Mouse (Mus musculus) hindbrain, embryonic 10.5 days (tissue): ENCODE data around the gene Top1. TPM values are rescaled to one million over a fixed set of nuclear protein-coding genes. Genes with fewer than 3 reads are reported as not detected.

Source experiments
- DNase-seq: peaks from one replicate; pipeline ENCODE4 v3.0.0-alpha.2; 2017; ENCODE audit warnings: low spot score
- H3K27ac ChIP-seq: fragments of 300-500 bp; sonication (generic); 2 replicates; pipeline ENCODE4 v1.5.1; 2016; ENCODE audit warnings: mild to moderate bottlenecking, moderate library complexity
- H3K27me3 ChIP-seq: fragments of 300-500 bp; sonication (generic); 2 replicates; pipeline ENCODE4 v1.6.1; 2016; ENCODE audit warnings: mild to moderate bottlenecking; ENCODE audit not compliant: poor library complexity, insufficient read depth, severe bottlenecking
- H3K36me3 ChIP-seq: fragments of 300-500 bp; sonication (generic); 2 replicates; pipeline ENCODE4 v1.6.1; 2016; ENCODE audit warnings: mild to moderate bottlenecking, moderate library complexity
- H3K4me1 ChIP-seq: fragments of 300-500 bp; sonication (generic); replicated peaks from 2 replicates; pipeline ENCODE4 v1.6.1; 2016; ENCODE audit warnings: mild to moderate bottlenecking
- H3K4me3 ChIP-seq: fragments of 300-500 bp; sonication (generic); 2 replicates; pipeline ENCODE4 v1.5.1; 2016; ENCODE audit warnings: mild to moderate bottlenecking, moderate library complexity
- H3K9me3 ChIP-seq: fragments of 300-500 bp; sonication (generic); 2 replicates; pipeline ENCODE4 v1.6.1; 2016; ENCODE audit warnings: mild to moderate bottlenecking, moderate library complexity
- WGBS: fragments of 180-500 bp; shearing (Covaris S2); methylation state at CpG from one replicate; pipeline ENCODE4 v1.1.7; 2016; 5-methylcytosine and 5-hydroxymethylcytosine counted together
- polyA plus RNA-seq: library from polyadenylated mRNA; unstranded; fragments of >200 nt; fragmentation: Nextera tagmentation; extraction: Ambion mirVana; gene quantifications from 2 replicates; pipeline ENCODE4 v1.2.1, GENCODE M21; 2016

Top1 gene
- polyA plus RNA-seq, 1 experiment from 2014 or later = 79.4 TPM

DNA sequence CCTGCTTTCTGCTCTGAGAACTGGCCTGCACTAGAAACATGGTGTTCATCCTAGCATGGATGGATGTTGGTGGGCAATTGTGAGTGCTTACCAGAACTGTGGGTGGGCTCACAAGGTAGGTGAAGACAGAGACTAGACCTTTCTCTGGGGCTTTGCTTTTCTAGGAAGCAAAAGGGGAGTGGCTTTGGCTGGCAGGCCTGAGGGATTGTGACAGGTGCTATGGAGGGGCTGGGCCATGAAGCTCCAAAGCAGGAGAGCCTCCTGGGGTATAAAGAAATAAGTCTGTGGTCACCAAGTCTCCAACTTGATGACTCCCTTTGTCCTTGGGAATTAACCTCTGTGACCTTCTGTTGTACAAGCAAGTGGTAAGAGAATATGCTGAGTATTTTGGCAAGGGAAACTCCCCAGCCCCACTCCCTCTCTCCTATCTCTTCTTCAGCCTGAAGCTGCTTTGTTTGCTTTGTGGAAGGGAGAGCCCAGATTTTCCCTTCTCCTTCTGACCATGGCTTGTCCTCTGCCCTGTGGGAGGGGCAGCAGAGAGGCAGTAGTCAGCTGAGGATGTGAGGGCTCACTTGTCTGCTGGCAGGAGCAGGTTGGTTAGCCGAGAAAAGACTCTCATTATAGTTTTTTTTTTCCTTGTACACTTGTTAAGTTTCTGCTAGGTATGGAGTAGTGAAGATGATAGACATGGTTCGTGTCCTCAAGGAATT lies 94.1 kb downstream of the Top1 start:
- no peaks in the 10 kb centered on the region for H3K9me3 ChIP-seq
- no peak overlapping the region for H3K4me3 ChIP-seq
- 57% methylated on average over 2 of the region's 2 CpGs for WGBS
- H3K27ac ChIP-seq = peak overlapping the region; percentile 26; the same call in 1 of the 2 replicates
- peaks cover 61% of the 10 kb centered on the region for H3K4me1 ChIP-seq
- DNase-seq = no peak
- H3K36me3 ChIP-seq = peaks cover 83% of the 10 kb centered on the region
- H3K27me3 ChIP-seq = no peaks in the 10 kb centered on the region

DNA sequence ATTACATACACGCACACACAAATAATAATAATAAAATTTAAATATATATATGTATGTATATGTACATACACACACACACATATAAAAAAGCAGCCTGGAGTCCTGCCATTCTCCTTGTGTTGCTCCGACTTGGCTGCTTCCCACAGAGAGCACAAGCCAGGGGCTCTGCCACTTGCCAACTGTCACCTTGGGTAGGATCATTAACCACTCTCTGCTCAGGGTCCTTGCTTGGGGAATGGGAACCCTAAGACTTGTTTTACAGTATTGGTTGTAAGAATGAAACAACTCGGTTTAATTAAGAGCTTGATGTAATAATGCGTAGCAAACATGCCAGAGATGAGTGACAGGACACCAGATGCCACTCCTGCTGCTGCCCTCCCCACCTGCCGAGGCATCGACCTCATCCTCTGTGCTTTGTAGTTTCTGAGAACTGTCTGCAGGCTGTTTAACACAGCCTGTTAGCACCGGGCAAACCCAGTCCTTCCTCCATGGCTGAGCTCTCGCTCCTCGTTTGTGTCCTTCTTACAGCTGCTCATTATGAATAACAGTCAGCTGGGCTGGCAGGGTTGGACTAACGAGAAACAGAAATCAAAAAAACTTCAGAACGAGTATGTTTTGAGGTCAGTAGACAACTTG lies 95.0 kb downstream of the Top1 start:
- H3K4me1 ChIP-seq = peaks cover 53% of the 10 kb centered on the region
- peak overlapping the region; percentile 35; the same call in 1 of the 2 replicates for H3K27ac ChIP-seq
- H3K4me3 ChIP-seq = no peak overlapping the region
- no peak for DNase-seq
- H3K27me3 ChIP-seq = no peaks in the 10 kb centered on the region
- 75% methylated on average over 11 of the region's 11 CpGs for WGBS
- no peaks in the 10 kb centered on the region for H3K9me3 ChIP-seq
- H3K36me3 ChIP-seq = peaks cover 83% of the 10 kb centered on the region

DNA sequence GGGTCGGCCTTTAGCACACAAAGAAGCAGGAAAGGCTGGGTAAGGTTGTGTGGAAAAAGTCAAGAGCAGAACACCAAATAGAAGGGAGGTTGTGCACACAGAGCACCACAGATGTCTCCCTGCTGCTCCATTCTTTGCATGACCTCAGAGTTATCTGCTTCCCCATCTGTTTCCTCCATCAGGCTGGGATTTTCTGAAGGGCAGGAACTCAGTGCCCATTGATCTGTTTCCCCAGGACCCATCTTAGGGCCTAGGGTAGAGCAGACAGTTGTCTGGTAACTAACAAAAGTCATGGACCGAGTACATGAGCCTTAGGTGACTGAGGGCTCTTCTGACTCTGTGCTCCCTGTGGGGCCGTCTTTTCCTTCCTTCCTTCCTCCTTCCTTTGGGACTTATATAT lies 95.9 kb downstream of the Top1 start:
- 86% methylated on average over 3 of the region's 3 CpGs for WGBS

DNA sequence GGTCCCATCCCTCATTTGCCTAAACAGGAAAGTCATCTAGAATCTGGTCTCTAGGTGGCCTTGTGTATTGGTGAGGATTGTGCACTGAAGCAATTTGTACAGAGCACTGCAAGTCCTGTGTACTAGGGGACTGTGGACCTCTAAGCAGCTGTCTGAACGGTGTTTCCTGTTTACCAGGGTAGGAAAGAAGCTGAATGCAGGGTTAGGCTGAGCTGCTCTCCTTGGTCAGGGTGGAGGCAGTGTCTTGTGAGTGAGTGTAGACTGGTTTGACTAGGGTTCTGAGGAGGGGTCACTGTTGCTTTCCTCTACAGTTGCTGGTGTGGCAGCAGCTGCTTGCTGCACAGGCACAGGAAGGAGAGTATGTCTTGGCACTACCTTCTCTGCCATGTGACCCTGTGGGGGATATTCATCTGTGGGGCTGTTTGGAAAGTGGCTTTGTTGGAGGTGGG lies 96.5 kb downstream of the Top1 start:
- Histone ChIP-seq H3K9me3 (no peaks in the 10 kb centered on the region), H3K4me1 (peaks cover 48% of the 10 kb centered on the region), H3K4me3 (no peak overlapping the region), H3K27ac (peak overlapping the region; percentile 62; the same call in 1 of the 2 replicates), H3K36me3 (peaks cover 83% of the 10 kb centered on the region), H3K27me3 (no peaks in the 10 kb centered on the region)
- DNase-seq = no peak
- WGBS = 86% methylated on average over 1 of the region's 1 CpGs

More for the DNA sequence above, 95.9 kb downstream of the Top1 start:
- H3K27ac ChIP-seq = no peak overlapping the region
- peaks cover 83% of the 10 kb centered on the region for H3K36me3 ChIP-seq
- DNase-seq = no peak
- no peak overlapping the region for H3K4me3 ChIP-seq
- peaks cover 48% of the 10 kb centered on the region for H3K4me1 ChIP-seq
- no peaks in the 10 kb centered on the region for H3K27me3 ChIP-seq
- no peaks in the 10 kb centered on the region for H3K9me3 ChIP-seq

GRCm38 (mm10) chr2:160744040-160744822 lies 98.5 kb downstream of the Top1 start:
- Histone ChIP-seq H3K36me3 (peaks cover 83% of the 10 kb centered on the region), H3K9me3 (no peaks in the 10 kb centered on the region), H3K4me3 (no peak overlapping the region), H3K27ac (no peak overlapping the region), H3K27me3 (no peaks in the 10 kb centered on the region), H3K4me1 (peaks cover 37% of the 10 kb centered on the region)
- DNase-seq = no peak
- 95% methylated on average over 7 of the region's 7 CpGs for WGBS

DNA sequence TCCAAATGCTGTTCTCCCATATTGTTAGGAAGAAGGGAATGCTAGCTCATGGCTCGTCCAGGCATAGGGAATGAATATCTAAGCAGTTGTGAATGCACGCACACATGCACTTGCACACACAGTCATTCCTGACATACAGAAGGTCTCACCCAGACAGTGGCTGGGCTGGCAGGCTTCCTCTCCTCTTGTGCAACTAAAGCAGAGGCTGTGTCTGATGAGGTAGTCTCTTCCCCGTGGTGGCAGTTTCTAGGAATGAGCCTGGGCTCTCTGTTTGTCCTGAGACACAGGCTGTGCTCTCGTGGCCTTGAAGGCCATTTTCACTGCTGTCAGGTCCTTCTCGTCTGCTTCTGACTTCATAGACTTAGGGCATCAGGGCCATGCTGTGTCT lies 99.1 kb downstream of the Top1 start:
- Histone ChIP-seq H3K4me3 (no peak overlapping the region), H3K27ac (no peak overlapping the region), H3K9me3 (no peaks in the 10 kb centered on the region), H3K36me3 (peaks cover 83% of the 10 kb centered on the region), H3K4me1 (peaks cover 31% of the 10 kb centered on the region), H3K27me3 (no peaks in the 10 kb centered on the region)
- WGBS = 92% methylated on average over 5 of the region's 5 CpGs
- no peak for DNase-seq

GRCm38 (mm10) chr2:160745497-160745896 lies 99.8 kb downstream of the Top1 start:
- Histone ChIP-seq H3K36me3 (peaks cover 83% of the 10 kb centered on the region), H3K4me1 (peaks cover 26% of the 10 kb centered on the region), H3K27me3 (no peaks in the 10 kb centered on the region), H3K27ac (no peak overlapping the region), H3K4me3 (no peak overlapping the region), H3K9me3 (no peaks in the 10 kb centered on the region)
- WGBS = 94% methylated on average over 1 of the region's 1 CpGs
- DNase-seq = no peak

GRCm38 (mm10) chr2:160746637-160747036 lies 100.9 kb downstream of the Top1 start:
- no peak for DNase-seq
- Histone ChIP-seq H3K4me1 (peaks cover 16% of the 10 kb centered on the region), H3K27ac (no peak overlapping the region), H3K9me3 (no peaks in the 10 kb centered on the region), H3K36me3 (peaks cover 83% of the 10 kb centered on the region), H3K4me3 (no peak overlapping the region), H3K27me3 (no peaks in the 10 kb centered on the region)
- whole genome bisulfite sequencing = 99% methylated on average over 5 of the region's 5 CpGs

DNA sequence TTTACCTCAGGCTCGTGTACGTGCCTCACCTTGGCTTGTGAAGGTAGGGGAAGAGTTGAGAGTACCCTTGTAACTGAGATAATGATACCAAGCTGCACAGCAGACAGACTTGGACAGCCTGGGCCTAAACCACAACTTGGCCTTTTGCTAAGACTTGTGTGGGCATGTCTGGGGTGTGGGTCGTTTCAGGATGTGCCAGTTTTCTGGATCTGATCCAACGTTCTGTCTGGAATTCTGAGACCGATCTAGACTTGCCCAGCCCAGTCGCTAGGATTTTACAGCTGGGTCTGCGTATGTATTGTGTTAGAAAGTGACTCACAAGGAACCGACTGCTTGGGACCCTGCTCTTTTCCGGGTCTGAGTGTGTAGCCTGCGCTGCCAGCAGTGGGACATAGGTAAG lies 101.4 kb downstream of the Top1 start:
- H3K4me1 ChIP-seq = peaks cover 11% of the 10 kb centered on the region
- no peaks in the 10 kb centered on the region for H3K9me3 ChIP-seq
- 93% methylated on average over 10 of the region's 10 CpGs for WGBS
- H3K36me3 ChIP-seq = peaks cover 84% of the 10 kb centered on the region
- H3K4me3 ChIP-seq = no peak overlapping the region
- H3K27ac ChIP-seq = no peak overlapping the region
- H3K27me3 ChIP-seq = no peaks in the 10 kb centered on the region
- no peak for DNase-seq

- Histone ChIP-seq H3K36me3 (peaks cover 100% of the 10 kb centered on the region), H3K27ac (no peak overlapping the region), H3K4me1 (no peaks in the 10 kb centered on the region), H3K27me3 (no peaks in the 10 kb centered on the region), H3K4me3 (no peak overlapping the region), H3K9me3 (no peaks in the 10 kb centered on the region)
- DNase-seq = no peak
- WGBS = 89% methylated on average over 6 of the region's 6 CpGs
Observed at GRCm38 (mm10) chr2:160756583-160757203, 111.0 kb downstream of the Top1 start.

GRCm38 (mm10) chr2:160760433-160761184 lies 114.9 kb downstream of the Top1 start:
- Histone ChIP-seq H3K9me3 (no peaks in the 10 kb centered on the region), H3K27ac (no peak overlapping the region), H3K4me3 (no peak overlapping the region), H3K27me3 (no peaks in the 10 kb centered on the region), H3K4me1 (peaks cover under 1% of the 10 kb centered on the region; the same call in 1 of the 2 replicates), H3K36me3 (peaks cover 100% of the 10 kb centered on the region)
- no peak for DNase-seq
- WGBS = 89% methylated on average over 9 of the region's 9 CpGs

GRCm38 (mm10) chr2:160763816-160764215 lies 118.1 kb downstream of the Top1 start:
- H3K4me3 ChIP-seq = no peak overlapping the region
- peaks cover 98% of the 10 kb centered on the region for H3K36me3 ChIP-seq
- peaks cover 7% of the 10 kb centered on the region; the same call in 1 of the 2 replicates for H3K4me1 ChIP-seq
- DNase-seq = no peak
- 90% methylated on average over 3 of the region's 3 CpGs for WGBS
- no peak overlapping the region for H3K27ac ChIP-seq
- no peaks in the 10 kb centered on the region for H3K27me3 ChIP-seq
- no peaks in the 10 kb centered on the region for H3K9me3 ChIP-seq
